Mouse (Mus musculus) limb, embryonic 10.5 days (tissue): ENCODE data around the gene Runx1. TPM values are rescaled to one million over a fixed set of nuclear protein-coding genes. Genes with fewer than 3 reads are reported as not detected.

Experiments used
- DNase-seq: peaks from one replicate; pipeline ENCODE4 v3.0.0-alpha.2; 2017; ENCODE audit warnings: low spot score
- H3K27ac ChIP-seq: fragments of 300-500 bp; sonication (generic); 2 replicates; pipeline ENCODE4 v1.5.1; 2016; ENCODE audit warnings: mild to moderate bottlenecking
- H3K27me3 ChIP-seq: fragments of 300-500 bp; sonication (generic); 2 replicates; pipeline ENCODE4 v1.6.1; 2016; ENCODE audit warnings: low read depth, mild to moderate bottlenecking; ENCODE audit not compliant: poor library complexity, severe bottlenecking
- H3K36me3 ChIP-seq: fragments of 300-500 bp; sonication (generic); 2 replicates; pipeline ENCODE4 v1.6.1; 2016; ENCODE audit warnings: mild to moderate bottlenecking, moderate library complexity
- H3K4me1 ChIP-seq: fragments of 300-500 bp; sonication (generic); 2 replicates; pipeline ENCODE4 v1.6.1; 2016
- H3K4me3 ChIP-seq: fragments of 300-500 bp; sonication (generic); 2 replicates; pipeline ENCODE4 v1.5.1; 2016; ENCODE audit warnings: mild to moderate bottlenecking, moderate library complexity
- H3K9me3 ChIP-seq: fragments of 300-500 bp; sonication (generic); replicated peaks from 2 replicates; pipeline ENCODE4 v1.6.1; 2016; ENCODE audit warnings: mild to moderate bottlenecking
- WGBS: fragments of 180-500 bp; shearing (Covaris S2); methylation state at CpG from one replicate; pipeline ENCODE4 v1.1.7; 2016; 5-methylcytosine and 5-hydroxymethylcytosine counted together
- polyA plus RNA-seq: library from polyadenylated mRNA; unstranded; fragments of >200 nt; fragmentation: Nextera tagmentation; extraction: Ambion mirVana; gene quantifications from 2 replicates; pipeline ENCODE4 v1.2.1, GENCODE M21; 2016

Gene Runx1
- polyA plus RNA-seq, 1 experiment from 2014 or later = 1.2 TPM

DNA sequence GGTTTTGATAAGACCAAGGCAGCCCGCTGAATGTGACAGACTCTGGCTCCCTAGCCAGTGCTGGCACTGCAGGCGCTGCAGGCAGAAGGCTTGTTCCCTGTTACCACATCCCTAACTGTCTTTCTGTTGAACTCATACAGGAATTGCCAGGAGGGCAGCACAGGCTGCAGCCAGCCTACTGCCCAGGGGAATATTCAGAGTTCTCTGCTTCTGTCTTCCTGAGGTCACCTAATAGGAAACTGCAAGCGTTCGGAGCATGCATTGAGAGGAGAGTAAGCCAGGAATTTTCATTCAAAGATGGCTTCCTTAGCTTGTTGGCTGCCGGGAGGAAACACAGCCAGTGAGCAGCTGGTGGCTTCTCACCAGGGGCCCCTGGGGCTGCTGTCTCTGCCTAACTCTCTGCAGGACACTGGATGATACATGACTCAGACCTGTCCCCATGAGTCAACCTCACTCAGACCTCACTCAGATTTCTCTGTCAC lies 2.5 kb downstream of the Runx1 start:
- no peak overlapping the region; the same call in 1 of the 2 replicates for H3K27ac ChIP-seq

DNA sequence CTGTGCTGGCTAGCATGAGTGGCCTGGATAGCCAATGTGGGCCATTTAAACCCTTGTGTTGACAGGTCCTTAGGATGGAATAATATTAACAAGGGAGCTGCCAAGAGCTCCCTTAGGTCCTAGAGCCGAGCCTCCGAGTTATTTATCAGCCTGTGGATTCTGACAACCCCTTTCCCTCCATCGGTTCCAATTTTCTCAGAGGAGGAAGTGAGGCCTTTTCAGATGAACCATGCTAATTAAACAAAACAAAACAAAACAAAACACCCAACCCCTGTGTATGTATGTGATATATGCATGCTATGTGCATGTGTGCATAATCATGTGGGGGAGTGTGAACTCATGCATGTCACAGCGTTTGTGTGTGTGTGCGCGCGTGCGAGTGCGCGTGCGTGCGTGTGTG lies 3.3 kb downstream of the Runx1 start:
- DNase-seq = no peak
- WGBS = 88% methylated on average over 12 of the region's 12 CpGs
- H3K27ac ChIP-seq = peak overlapping the region; percentile 68
- peaks cover 20% of the 10 kb centered on the region for H3K4me1 ChIP-seq
- no peak overlapping the region for H3K4me3 ChIP-seq
- peaks cover 15% of the 10 kb centered on the region; the same call in 1 of the 2 replicates for H3K27me3 ChIP-seq
- H3K36me3 ChIP-seq = no peaks in the 10 kb centered on the region
- H3K9me3 ChIP-seq = no peaks in the 10 kb centered on the region

More for the DNA sequence above, 2.5 kb downstream of the Runx1 start:
- H3K4me3 ChIP-seq = no peak overlapping the region
- H3K4me1 ChIP-seq = peaks cover 24% of the 10 kb centered on the region
- H3K36me3 ChIP-seq = no peaks in the 10 kb centered on the region
- DNase-seq = no peak
- H3K9me3 ChIP-seq = no peaks in the 10 kb centered on the region
- H3K27me3 ChIP-seq = peaks cover 15% of the 10 kb centered on the region; the same call in 1 of the 2 replicates
- 48% methylated on average over 5 of the region's 5 CpGs for WGBS

DNA sequence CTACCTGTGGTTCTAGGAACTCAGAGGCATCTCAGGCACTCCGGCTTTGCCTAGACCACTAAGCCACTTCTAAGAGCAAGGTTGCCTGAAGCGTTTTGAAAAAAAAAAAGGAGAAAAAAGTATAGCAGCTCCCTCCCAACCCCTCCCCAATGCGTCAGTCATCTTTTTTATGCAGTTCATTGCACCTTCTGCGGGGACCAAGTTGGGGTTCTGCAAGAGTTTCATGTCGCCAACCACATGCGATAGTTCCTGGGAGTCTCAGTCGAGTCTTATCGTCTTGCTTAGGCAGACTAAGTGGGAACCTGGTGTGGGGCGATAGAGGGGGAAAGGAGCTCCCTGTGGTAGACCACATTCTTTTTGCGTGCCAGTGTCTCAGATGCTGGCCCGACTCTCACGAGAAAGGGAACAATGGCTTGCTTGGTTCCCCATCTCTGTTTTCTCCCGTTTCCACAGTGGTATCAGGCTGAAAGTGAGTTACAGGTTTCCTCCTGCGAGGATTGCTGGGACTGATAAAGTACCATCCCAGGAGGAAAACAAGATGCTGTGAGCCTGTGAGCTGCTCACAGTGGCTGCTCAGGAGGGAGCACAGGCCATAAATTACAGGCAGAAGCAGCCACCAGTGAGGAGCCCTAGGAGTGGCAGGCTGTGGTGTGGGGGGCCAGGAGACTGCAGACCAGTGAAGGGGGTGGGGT lies 3.9 kb downstream of the Runx1 start:
- Histone ChIP-seq H3K36me3 (no peaks in the 10 kb centered on the region), H3K27ac (peak overlapping the region; percentile 68), H3K4me3 (no peak overlapping the region), H3K4me1 (peaks cover 20% of the 10 kb centered on the region), H3K27me3 (peaks cover 15% of the 10 kb centered on the region; the same call in 1 of the 2 replicates), H3K9me3 (no peaks in the 10 kb centered on the region)
- no peak for DNase-seq
- 59% methylated on average over 14 of the region's 14 CpGs for WGBS

DNA sequence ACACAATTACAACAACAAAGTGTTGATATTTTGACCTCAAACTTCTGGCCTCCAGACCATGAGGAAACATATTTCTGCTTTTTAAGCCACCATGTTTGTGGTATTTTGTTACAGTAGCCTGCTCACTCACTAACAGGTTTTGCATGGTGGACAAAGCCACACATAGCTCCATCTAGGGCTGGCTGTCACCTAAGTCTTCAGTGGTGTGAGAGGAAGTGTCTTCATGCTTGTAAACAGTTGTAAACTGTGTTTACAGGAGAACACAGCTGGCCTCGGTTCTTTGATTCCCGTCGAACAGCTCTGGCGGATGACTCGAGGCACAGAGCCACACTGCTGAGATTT lies 4.4 kb downstream of the Runx1 start:
- no peak for DNase-seq
- H3K36me3 ChIP-seq = no peaks in the 10 kb centered on the region
- H3K9me3 ChIP-seq = no peaks in the 10 kb centered on the region
- H3K4me1 ChIP-seq = peaks cover 20% of the 10 kb centered on the region
- no peak overlapping the region for H3K4me3 ChIP-seq
- H3K27me3 ChIP-seq = peaks cover 15% of the 10 kb centered on the region; the same call in 1 of the 2 replicates
- H3K27ac ChIP-seq = no peak overlapping the region
- 46% methylated on average over 5 of the region's 5 CpGs for WGBS

GRCm38 (mm10) chr16:92820451-92820850 lies 5.5 kb downstream of the Runx1 start:
- no peaks in the 10 kb centered on the region for H3K9me3 ChIP-seq
- no peak overlapping the region for H3K27ac ChIP-seq
- no peak overlapping the region for H3K4me3 ChIP-seq
- DNase-seq = no peak
- peaks cover 20% of the 10 kb centered on the region for H3K4me1 ChIP-seq
- WGBS = 90% methylated on average over 6 of the region's 6 CpGs
- no peaks in the 10 kb centered on the region for H3K36me3 ChIP-seq
- H3K27me3 ChIP-seq = peaks cover 15% of the 10 kb centered on the region; the same call in 1 of the 2 replicates

DNA sequence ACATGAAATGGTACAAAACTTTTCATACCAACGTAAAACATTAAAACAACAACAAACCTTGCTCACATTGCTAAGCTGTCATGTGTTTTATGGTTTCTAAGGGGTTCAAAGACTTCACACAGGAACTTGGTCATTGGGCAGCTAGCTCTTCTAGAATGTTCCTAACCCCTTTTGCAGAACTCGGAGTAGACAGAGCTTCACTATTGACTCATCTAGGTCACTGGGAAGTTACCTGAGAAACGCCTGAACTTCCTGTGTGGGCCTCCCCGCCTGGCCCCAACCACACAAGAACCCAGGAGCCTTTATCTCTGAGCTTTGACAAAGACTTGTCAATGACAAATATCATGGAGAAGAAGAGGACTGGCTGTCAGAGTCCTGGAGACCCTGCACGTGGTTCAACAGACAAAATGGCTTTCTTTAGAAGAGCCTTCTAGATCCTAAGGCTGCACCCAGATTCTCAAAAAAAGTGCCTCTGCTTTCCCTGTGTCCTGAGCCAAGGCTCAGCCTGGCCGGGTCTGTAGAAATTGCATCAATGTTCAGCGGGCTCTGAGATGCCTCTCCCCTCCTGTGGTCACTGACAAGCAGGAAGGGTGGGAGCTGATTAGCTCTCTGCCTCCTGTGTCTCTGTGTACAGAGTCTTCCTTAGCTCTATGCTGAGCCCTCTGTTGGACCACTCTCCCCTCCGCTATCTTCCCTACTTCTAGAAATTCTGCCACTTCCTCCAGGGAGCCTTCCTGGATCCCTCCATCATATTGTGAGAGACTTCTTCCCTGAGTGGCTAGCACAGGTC lies 7.3 kb downstream of the Runx1 start:
- H3K4me1 ChIP-seq = peaks cover 19% of the 10 kb centered on the region
- H3K27me3 ChIP-seq = peaks cover 15% of the 10 kb centered on the region; the same call in 1 of the 2 replicates
- no peak for DNase-seq
- 87% methylated on average over 8 of the region's 8 CpGs for WGBS
- H3K27ac ChIP-seq = no peak overlapping the region
- H3K9me3 ChIP-seq = no peaks in the 10 kb centered on the region
- H3K4me3 ChIP-seq = no peak overlapping the region
- H3K36me3 ChIP-seq = no peaks in the 10 kb centered on the region

- Histone ChIP-seq H3K9me3 (no peaks in the 10 kb centered on the region), H3K27me3 (peaks cover 18% of the 10 kb centered on the region; the same call in 1 of the 2 replicates), H3K27ac (no peak overlapping the region), H3K4me3 (no peak overlapping the region), H3K36me3 (no peaks in the 10 kb centered on the region), H3K4me1 (no peaks in the 10 kb centered on the region; the same call in 1 of the 2 replicates)
- no peak for DNase-seq
- WGBS = 92% methylated on average over 7 of the region's 7 CpGs
Measured at GRCm38 (mm10) chr16:92816092-92816491, 9.9 kb downstream of the Runx1 start.

DNA sequence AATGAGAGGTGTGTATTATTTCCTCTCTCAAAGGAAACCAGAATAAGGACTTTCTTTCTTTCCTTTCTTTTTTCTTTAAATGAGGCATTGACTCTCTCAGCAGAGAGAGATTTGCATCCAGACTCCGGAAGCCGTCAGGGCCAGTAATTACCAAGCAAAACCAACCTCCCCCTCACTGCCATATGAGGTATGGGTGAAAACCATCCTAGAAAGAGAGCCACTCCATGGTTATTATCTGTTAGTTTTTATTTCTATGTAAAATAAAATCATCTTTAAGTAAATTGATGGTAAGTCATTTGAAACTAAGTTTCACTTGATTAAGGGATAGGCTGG lies 10.8 kb downstream of the Runx1 start:
- 84% methylated on average over 2 of the region's 2 CpGs for WGBS
- peaks cover 13% of the 10 kb centered on the region; the same call in 1 of the 2 replicates for H3K27me3 ChIP-seq
- no peak for DNase-seq
- H3K4me1 ChIP-seq = no peaks in the 10 kb centered on the region; the same call in 1 of the 2 replicates
- no peak overlapping the region for H3K27ac ChIP-seq
- no peaks in the 10 kb centered on the region for H3K36me3 ChIP-seq
- H3K9me3 ChIP-seq = no peaks in the 10 kb centered on the region
- no peak overlapping the region for H3K4me3 ChIP-seq

DNA sequence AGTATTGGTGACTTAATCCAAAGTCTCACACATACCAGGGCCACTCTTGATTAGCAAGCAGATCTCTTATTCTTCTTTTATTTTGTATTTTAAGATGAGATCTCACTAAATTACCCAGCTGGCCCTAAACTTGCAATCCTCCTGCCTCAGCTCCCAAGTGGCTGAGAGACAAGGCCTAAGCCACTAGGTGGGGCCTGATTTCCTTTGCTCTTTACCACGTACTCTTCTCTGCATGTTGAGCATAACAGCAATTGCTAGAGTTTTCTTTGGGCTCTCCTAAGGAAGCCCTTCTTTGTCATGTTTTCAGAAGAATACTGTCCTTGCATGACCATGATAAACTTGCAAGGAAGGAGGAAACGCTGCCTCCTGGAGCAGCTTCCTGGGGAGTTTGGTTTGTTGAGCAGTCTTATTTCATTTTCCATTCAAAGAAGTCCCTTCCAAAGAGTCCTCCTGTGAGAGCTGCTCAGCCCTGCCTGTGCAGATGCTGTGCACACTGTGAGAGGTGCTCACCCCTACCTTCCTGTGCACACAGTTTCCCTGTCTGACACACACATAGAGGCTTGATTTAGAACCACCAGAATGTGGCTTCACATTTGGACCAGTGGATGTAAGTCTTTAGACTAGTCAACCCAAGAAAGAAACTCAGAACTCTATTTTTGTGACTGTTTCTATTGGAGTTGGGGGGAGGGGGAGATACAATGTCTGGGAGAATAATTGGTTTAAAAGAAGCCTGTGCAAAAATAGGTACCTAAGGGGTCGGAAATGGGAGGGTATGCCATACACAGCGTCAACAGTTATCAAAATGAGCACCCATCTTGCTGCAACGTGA lies 11.4 kb downstream of the Runx1 start:
- no peaks in the 10 kb centered on the region for H3K36me3 ChIP-seq
- 84% methylated on average over 5 of the region's 5 CpGs for WGBS
- no peaks in the 10 kb centered on the region for H3K4me1 ChIP-seq
- no peaks in the 10 kb centered on the region for H3K9me3 ChIP-seq
- H3K4me3 ChIP-seq = no peak overlapping the region
- H3K27me3 ChIP-seq = peaks cover 7% of the 10 kb centered on the region; the same call in 1 of the 2 replicates
- H3K27ac ChIP-seq = no peak overlapping the region
- DNase-seq = no peak

DNA sequence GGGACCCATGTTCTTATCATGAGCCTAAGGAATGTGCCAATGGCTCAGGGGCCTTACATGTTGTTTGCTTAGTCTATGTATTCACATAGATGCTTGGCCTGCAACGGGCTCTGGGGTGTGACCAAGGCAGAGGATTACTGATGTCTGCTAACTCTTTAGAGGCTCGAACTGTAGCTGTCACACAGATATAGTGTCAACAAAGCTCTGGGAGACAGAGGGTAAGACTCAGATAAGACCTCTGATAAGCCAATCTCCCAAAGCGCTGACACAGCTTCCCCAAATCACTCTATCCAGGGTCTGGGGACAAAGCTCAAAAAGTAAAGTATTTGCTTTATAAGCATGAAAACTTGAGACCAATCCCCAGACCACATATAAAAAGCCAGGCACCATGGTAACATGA lies 13.5 kb downstream of the Runx1 start:
- no peaks in the 10 kb centered on the region for H3K36me3 ChIP-seq

DNA sequence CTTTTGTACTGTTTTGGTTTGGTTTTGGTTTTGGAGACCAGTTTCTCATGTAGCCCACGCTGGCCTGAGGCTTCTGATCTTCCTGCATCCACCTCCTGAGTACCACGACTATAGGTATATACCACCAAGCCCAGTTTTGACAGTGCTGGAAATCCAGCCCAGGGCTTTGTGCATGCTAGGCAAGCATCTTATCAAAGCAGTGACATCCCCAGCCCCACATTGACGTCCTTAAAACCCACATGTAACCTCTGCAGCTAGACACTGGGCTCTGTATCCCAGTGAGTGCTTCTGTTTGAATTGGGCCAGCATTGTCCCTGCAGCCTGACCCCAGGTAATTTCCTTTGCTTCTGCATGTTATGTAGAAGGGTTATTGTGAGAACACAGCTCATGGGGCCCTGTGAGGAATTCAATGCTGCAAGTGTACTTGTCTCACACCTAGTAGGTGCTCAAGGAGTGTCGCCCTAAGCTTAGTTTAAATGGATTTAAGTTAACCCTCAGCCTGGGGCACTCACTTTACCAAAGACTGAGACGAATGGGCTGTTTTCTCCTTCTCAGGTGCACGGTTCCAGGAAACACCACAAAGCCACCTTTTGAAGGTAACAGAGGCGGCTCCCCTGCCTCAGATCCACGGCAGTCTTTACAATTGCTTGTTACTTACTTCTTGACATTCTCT lies 15.2 kb downstream of the Runx1 start:
- no peaks in the 10 kb centered on the region for H3K36me3 ChIP-seq
- no peak overlapping the region for H3K27ac ChIP-seq
- no peak for DNase-seq
- WGBS = 85% methylated on average over 8 of the region's 8 CpGs
- H3K9me3 ChIP-seq = no peaks in the 10 kb centered on the region
- peaks cover 3% of the 10 kb centered on the region; the same call in 1 of the 2 replicates for H3K27me3 ChIP-seq
- H3K4me3 ChIP-seq = no peak overlapping the region
- no peaks in the 10 kb centered on the region for H3K4me1 ChIP-seq

More for the DNA sequence above, 13.5 kb downstream of the Runx1 start:
- Histone ChIP-seq H3K27ac (no peak overlapping the region), H3K9me3 (no peaks in the 10 kb centered on the region), H3K4me3 (no peak overlapping the region), H3K4me1 (no peaks in the 10 kb centered on the region), H3K27me3 (peaks cover 3% of the 10 kb centered on the region; the same call in 1 of the 2 replicates)
- DNase-seq = no peak
- WGBS = 71% methylated on average over 3 of the region's 3 CpGs

DNA sequence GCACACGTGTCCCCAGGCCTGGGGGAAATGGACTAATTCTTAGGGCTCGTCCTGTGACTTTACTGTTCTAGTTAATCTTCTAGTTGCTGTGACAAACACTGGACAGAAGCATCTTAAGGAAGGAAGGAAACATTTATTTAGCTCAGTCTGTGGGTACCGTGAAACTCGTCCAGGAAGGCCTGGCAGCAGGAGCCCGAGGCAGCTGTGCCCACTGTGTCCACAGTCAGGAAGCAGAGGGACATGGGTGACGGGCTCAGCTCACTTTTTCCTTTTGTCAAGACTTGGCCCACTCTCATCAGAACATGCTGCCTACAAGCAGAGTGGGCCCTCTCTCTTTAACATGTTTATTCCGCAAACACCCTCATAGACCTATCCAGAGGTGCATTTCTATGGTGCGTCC lies 18.2 kb downstream of the Runx1 start:
- Histone ChIP-seq H3K4me3 (no peak overlapping the region), H3K4me1 (no peaks in the 10 kb centered on the region)
- WGBS = 90% methylated on average over 8 of the region's 8 CpGs

More for the DNA sequence above, 18.2 kb downstream of the Runx1 start:
- H3K27me3 ChIP-seq = peaks cover 3% of the 10 kb centered on the region; the same call in 1 of the 2 replicates
- no peak for DNase-seq
- H3K36me3 ChIP-seq = no peaks in the 10 kb centered on the region
- no peaks in the 10 kb centered on the region for H3K9me3 ChIP-seq
- H3K27ac ChIP-seq = no peak overlapping the region
